Mouse (Mus musculus) c-Kit-positive CD71-positive TER-119-negative erythroid progenitor cells, embryonic 14.5 days (primary cell): ENCODE results near the gene Cacybp.

Experiments used
- DNase-seq: peaks from one replicate; pipeline ENCODE4 v3.0.0-alpha.2; 2013; ENCODE audit warnings: low read depth

Cacybp gene

DNA sequence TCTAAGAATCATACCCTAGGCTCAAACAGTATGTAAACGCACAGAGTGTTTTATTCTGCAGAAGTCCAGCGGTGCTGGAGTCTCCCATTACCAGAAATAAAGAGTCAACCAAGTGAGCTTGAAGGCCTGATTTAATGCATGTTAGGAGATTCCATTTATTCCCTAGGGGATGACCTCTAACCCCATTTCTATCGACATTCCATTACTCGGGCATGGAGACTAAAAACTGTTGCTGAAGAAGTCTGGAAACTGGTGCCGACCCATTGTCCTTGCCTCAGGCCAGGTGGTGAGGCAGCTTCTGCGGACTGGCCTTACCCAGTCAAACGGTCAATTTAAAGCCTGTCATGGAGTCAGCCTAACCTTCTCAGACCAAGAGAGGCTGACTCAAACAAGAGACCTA lies 1.5 kb upstream of the Cacybp start:
- no peak for DNase-seq

DNA sequence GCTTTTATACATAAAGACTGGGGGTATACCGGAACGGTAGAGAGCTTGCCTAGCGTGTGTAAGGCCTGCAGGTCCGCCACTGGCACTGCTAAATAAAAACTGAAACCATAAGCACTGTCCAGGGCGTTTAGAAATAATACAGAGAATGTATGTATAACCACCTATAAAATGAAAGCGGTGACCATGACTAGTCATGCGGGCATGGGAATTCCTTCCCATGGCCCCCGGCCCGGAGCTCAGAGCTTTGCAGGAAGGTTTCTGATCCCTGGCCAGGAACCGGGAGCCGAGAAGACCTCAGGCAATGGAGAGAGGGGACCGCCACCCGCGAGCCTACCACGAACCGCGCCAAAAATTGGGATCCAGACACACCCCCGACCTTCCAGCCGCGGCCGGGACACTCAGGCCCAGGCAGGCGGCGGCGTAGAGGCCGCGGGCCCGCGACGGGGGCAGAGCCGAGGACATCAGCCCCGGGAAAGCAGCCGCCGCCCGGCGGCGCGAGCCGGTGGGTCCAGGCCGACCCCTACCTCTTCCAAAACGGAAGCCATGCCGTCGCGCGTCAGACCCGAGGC lies 468 bp downstream of the Cacybp start:
- DNase-seq, result no peak

DNA sequence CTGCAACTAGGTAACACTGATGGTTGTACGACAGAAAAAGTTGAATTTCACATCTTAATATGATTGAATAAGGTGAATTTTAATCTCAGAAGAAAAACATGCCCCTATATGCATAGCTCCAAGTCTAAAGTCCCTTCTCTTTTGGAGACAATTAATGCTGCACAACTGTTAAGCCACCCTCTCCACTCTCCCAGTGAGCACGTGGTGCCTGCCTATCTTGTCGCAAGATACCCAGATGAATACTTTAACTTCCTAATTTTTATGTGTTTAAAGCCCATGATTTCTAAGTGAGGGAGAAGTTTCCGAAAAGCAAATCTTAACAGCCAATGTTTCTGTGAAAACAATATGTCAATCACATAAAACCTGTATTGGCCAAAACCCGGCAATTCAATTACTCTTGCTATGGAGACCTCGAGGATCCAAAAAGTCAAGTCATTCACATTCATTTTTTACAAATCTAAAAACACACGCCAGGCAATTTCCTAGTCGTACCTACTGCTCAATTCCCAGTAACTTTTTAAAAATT lies 1.0 kb downstream of the Cacybp start:
- no peak for DNase-seq

DNA sequence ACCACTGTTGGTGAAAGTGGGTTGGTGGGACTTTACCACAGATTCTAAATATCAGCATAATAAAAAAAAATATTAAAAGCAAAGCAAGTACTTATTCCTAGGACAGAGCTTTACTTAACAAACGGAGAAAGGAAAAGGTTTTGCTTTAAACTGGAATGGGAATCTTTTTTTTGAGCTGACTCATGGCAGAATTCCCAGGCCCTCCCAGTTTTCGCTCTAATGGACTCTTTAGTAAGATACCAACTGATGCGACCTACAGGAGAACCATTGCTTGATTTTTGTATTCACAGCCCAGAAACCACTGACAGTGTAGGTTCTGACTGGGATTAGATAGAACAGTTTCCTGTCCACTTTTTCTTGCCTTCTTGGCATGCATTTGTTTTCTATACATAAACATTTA lies 2.1 kb downstream of the Cacybp start:
- DNase-seq, result no peak

DNA sequence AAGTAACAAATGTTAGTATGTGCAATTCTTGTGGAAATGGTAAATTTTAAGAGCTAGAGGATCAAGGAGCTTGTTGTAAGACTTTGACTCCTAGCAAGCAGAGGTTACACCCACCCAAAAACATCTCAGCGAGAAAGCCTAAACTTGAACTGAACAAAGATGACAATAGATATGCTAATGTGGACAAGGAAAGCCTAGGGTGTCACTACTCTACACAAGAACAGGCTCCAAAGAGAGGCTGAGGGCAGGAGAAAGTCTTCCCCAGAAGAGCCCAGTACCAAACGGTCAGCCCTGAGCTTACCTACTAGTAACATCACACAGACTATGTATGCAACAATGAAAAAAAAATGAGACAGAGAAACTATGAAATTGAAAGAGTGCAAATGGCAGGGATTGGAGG lies 2.8 kb downstream of the Cacybp start:
- DNase-seq, result no peak

DNA sequence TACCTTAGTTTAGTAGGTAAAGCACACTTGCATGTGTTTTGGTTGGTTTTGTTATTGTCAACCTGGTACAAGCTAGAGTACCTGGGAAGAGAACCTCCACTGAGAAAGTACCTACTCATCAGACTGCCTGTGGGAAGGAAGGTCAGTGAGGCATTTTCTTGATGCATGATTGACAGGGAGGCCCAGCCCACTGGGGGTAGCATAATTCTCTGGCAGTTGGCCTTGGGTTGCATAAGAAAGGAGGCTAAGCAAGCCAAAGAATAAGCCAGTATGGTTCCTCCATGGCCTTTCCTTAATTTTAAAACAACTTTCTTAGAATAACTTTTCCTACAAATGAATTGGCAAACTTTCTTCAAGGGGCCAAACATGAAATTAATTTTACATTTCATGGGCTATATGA lies 7.2 kb downstream of the Cacybp start:
- no peak for DNase-seq

DNA sequence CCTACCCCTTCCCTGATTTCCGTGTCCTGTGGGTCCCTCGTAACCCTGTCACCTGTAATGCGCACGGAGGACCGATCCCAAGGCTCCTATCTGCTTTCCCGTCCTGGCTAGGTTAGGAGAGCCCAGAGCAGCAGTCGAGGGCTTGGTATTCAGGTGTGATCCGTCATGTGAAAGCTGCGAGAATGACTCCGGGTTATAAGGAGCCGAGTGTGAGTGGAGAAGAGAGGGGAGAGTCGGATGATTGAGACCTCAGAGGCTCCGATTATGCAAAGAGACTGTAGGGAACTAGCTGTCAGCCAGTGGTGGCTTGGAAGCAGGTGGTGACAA lies 17.4 kb downstream of the Cacybp start:
- DNase-seq, result no peak

DNA sequence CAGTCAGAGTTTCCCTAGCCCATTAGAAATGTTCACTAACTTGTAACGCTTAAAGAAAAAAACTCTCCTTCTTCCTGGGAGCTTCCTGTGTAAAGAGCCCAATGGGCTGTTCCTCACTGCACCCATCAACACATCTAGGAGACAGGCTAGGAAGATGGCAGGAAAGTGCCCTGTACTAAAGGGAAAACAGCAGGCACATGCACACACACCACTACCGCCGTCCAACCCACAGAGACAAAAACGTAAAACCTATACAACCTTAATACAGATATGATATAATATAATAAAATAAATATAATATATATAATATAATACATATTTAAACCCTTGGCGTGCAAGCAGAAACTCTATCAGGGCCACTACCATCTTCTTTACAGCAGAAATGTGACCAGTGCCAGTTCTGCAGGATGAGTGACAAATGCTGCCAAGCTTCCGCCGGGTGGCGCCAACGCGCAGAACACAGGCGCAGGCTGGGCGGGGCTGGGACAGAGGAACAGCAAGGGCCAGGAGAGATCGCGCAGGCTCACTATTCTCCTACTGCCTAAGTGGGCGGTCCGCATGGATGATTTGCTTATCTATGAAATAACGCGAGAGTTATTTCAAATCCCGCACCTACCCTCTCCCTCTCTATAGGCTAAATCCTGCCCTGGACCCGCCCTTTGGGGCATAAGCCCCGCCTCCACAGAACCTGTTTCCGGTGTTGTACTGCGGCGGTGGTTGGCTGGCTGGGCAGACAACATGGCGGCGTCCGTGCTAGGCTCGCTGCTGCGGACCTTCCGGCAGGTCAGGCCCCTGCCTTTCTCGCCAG lies 17.9 kb downstream of the Cacybp start, which contains the start of gene Mrps14:
Gene Mrps14, plus strand, starts transcription at position 687 of the 808 bp plus-strand sequence.
- peak; percentile 99 for DNase-seq

DNA sequence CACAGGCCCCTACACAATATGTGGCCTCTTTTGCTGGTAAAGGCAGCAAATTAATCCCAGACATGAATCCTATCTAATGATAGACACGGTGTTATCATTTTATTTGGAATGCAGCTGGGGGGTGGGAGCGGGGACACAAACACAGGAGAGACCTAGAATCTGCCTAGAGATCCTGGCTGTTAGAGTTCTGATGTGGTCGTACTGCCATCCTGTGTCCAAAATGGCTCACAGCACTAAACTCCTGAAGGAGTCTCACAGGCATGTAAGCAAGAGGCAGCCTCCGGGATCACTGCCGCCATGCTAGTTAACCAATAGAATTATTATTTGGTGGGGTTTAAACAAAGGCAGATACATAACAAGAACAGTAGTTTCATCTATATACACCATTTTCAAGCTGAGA lies 28.2 kb downstream of the Cacybp start:
- no peak for DNase-seq

DNA sequence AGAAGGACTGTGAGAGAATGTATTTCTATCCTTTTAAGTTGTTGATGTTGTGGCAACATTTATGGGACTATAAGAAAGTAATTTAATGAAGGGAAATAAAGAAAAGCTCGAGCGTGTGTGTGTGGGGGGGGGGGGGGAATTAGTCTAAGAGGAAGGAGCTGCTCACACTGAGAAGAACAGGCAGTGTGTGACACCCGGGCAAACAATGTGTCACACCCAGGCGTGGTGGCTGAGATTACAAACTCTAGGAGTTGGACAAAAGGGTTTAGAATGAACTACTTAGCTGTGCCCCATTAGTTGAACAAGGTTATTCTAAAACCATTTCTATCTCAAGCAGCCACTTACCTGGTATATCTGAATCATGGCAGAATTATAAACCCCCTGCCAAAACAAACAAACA lies 31.5 kb downstream of the Cacybp start:
- DNase-seq, result no peak

DNA sequence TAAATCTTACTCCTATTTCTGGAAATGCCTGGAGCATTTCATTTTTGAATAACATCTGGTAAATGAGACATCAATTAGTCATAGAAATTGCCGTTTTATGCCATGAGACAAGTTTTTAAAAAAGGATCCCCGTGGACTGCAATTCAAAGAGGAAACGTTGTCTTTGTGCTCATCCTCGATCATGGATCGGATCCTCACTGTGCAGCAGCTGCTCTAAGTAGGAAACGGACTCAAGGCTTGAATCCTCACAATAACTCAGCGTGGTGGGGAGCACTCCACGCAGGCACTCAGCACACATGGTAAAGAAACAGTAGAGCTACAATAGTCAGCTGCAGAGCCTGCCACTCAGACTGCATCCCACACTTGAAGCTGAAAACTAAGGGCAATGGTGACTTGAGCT lies 35.8 kb downstream of the Cacybp start:
- no peak for DNase-seq

DNA sequence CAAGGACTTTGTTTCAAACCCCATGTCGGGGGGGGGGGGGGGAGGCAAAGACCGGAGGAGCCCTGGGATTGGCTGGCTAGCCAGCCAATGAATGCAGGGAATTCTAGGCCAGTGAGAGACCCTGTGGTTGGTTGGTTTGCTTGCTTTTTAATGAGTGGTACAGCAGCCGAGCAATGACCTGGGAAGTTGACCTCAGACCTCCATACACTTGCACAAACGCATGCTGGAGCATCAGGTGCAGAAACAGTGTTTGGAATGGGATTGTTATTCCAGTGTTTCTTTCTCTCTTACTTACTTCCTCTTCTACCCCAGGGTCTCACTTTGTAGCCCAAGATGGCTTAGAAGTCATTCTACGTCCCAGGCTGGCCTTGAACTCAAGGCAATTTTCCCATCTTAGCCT lies 46.1 kb downstream of the Cacybp start:
- DNase-seq, result no peak

DNA sequence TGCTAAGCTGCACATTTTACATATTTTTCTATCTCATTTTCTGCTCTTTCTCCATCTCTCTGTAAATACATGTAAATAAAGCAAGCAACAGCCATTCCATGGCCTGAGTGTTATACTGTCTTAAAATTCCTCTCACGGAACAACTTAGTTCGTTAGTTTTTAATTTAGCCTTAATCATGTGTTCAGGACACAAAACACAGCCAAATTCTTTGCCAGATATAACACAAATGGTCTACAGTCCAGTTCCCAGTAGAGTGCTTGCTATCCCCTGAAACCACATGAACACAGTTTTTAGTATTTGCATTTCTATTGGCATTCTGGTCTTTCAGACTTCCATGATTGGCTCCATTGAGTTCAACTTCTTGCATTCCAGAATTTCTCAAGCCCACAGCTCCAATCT lies 54.5 kb downstream of the Cacybp start:
- DNase-seq, result no peak

DNA sequence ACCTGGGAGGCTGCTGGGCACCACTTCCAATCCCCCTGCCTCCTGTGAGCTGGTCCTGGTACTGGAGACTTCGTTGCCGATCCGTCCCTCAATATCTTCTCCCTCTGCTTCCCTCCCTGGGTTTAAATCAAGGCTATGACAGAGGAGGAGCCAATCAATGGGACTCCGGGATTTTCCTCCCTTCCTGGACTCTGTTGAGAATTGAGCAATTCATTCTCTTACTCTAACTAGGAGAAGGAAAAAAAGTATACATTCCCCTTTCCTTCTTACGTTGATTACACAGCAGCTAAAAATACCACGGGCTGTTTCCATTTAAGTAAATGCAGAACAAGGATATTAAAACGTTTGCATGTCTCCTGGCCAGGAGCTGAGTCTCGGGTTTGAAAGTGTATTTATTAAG lies 59.2 kb downstream of the Cacybp start, which contains the start of gene Tnn:
Gene Tnn, minus strand, starts transcription at position 101 of the 400 bp plus-strand sequence.
- no peak for DNase-seq
